Mouse (Mus musculus): Measurements from ENCODE around the gene Arih1.

Arih1 gene

DNA sequence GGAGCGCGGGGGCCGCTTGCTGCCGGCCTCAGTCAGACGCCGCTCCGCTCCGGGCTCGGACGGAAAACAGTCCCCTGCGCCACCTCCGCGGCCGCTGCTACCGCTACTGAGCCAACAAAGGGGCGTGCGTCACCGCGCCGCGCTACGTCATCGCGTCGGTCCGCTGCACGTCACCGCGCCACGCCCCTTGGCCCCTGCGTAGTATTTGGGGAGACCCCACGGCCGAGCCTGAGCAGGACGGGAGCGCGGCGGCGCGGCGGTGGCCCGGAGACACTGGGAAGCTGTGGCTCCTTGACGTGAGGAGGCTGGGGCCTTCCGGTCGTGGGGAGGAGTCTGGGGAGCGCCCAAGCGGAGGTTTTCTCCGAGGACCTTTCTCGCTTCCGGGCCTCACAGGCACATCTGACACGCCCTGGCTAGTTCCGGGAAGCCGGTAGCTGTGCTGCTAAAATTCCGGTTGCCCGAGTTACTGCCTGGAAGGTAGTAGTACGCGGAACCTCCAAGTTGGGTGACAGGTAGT, at the start of gene Arih1:
Gene Arih1 (minus strand): TSS at position 70 of the 517 bp plus-strand sequence.
- DNase-seq, result peak; percentile 98

- DNase-seq, result peak; percentile 68 to 82
Measured at GRCm38 (mm10) chr9:59533889-59534288, 47.5 kb upstream of the Arih1 start.

GRCm38 (mm10) chr9:59533422-59533821, 47.0 kb upstream of the Arih1 start:
- no peak for DNase-seq

GRCm38 (mm10) chr9:59531645-59532044, 45.2 kb upstream of the Arih1 start:
- no peak for DNase-seq

DNA sequence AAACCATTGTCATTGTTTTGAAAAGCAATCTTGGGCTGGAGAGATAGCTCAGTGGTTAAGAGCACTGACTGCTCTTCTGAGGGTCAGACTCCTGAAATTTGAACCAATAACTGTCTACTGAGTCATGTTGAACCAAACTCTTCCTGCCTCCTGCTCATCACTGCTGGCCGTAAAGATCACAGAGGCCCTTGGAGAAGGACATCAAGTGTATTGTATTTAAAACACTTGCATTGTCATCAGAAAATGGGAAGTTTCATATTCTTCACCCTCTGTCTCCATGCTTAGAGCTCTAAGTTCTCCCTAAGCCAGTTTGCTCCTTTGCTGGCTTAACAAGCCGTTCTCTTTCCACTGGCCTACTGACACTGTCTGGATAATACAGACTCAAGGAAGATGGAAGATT, 41.9 kb upstream of the Arih1 start:
- no peak for DNase-seq

- DNase-seq, result no peak
Measured at GRCm38 (mm10) chr9:59527580-59527979, 41.2 kb upstream of the Arih1 start.

DNA sequence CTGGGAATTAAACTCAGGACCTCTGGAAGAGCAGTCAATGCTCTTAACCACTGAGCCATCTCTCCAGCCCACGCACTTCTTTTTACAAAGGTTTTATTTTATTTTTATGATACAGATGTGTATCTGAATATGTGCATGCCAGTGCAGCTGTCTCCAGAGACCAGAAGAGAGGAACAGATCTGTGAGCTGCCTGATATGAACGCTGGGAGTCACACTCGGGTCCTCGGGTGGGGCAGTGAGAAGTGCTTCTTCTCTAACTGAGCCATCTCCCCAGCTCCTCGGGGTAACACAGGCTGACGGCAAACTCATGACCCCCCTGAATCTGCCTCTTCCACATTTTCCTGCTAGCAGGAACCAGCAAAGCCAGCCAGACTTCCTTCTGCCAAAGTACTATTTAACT, 40.3 kb upstream of the Arih1 start:
- DNase-seq, result no peak

GRCm38 (mm10) chr9:59522906-59523305, 36.5 kb upstream of the Arih1 start:
- DNase-seq, result peak; percentile 64 to 76

- no peak for DNase-seq
Measured at GRCm38 (mm10) chr9:59519396-59519795, 33.0 kb upstream of the Arih1 start.

- DNase-seq, result no peak
Measured at GRCm38 (mm10) chr9:59518976-59519375, 32.6 kb upstream of the Arih1 start.

DNA sequence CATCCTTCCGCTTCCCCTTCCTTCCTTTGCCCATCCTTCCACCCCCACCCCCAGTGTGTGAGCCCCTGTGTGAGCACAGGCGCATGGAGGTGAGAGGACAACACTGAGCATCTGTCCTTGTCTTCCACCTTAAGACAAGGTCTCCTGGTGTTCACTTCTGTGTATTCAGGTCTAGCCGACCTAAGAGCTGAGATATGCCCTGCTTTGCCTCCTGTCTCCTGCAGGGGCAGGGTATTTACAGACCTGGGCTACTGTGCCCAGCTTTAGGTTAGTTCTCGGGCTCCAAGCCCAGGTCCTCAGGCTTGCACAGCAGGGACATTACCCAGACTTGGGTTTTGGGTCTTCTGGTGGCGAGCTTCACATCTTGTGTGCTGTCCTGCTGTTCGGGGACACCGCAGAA, 30.7 kb upstream of the Arih1 start:
- no peak for DNase-seq

DNA sequence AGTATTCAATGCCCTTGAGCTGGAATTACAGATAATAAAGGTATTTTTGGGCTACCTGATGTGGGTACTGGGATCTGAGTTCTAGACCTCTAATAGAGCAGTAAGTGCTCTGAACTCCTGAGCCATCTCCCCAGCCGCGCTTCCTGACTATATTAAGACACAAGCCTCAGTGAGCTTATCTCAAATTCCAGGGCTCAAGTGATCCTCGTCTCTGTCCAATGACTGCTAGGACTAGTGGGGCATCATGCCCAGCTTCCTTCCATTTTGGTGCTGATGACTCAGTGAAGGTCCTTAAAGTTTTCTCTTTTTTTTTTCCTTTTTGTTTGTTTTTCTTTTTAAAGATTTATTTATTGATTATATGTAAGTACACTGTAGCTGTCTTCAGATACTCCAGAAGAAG, 28.7 kb upstream of the Arih1 start:
- DNase-seq, result no peak

GRCm38 (mm10) chr9:59512381-59512780, 26.0 kb upstream of the Arih1 start:
- no peak for DNase-seq

- no peak for DNase-seq
Measured at GRCm38 (mm10) chr9:59508146-59508545, 21.7 kb upstream of the Arih1 start.

DNA sequence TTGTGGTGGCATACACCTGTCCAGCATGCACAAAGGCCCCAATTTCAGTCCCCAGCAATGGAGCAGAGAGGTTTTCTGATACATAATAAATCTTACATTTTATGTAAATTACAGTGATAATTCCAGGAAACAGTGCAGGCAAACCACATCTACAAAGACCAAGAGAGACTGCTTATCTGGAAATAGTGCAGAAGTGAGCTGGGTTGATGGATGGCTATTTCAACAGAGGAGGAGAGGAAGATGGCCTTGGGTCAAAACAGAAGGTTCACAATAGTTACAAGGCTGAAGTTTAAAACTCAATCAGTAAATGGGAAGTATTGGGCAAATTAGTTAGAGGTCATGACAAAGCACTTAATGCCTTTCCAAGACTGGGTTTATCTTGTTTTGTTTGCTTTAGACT, 913 bp upstream of the Arih1 start:
- DNase-seq, result no peak

DNA sequence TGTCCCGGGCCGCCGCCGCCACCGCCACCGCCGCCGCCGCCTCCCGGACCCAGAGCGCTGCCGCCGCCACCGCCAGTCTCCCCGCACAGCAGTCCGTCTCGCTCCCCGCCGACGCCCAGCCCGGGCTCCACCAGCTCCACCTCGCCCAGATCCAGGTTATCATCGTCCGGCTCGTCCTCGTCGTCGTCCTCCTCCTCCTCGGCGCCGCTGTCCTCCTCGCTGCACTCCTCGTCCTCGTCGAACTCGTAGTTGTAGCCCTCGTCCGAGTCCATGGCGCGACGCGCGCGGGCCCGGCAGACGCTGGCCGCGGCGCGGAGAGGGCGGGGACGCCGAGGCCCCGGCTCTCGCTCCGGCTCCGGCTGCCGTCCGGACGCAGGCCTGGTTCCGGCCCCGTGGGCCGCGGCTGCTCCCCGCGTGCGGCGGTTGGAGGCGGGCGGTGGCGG, 321 bp downstream of the Arih1 start:
- DNase-seq, result no peak

GRCm38 (mm10) chr9:59485511-59486075, 825 bp downstream of the Arih1 start:
- DNase-seq, result peak; percentile 70 to 78

- no peak for DNase-seq
Measured at GRCm38 (mm10) chr9:59484760-59485159, 1.7 kb downstream of the Arih1 start.

DNA sequence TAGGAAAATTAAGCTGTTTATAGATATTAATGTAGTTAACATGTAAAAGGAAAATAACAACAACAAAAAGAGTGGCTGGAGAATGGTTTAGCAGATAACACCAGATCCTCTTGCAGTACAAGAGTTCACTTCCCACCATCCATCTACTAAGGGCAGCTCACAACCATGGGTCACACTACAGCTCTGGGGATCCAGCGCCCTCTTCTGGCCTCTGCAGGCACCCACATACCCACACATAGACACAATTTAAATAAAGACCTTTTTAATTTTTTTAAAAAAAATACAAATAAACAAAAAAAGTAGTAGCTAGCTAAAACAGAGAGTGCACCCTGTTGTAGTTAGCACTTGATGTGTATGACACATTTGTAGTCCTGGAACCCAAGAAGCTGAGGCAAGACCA, 4.0 kb downstream of the Arih1 start:
- DNase-seq, result peak; percentile 30 to 49

DNA sequence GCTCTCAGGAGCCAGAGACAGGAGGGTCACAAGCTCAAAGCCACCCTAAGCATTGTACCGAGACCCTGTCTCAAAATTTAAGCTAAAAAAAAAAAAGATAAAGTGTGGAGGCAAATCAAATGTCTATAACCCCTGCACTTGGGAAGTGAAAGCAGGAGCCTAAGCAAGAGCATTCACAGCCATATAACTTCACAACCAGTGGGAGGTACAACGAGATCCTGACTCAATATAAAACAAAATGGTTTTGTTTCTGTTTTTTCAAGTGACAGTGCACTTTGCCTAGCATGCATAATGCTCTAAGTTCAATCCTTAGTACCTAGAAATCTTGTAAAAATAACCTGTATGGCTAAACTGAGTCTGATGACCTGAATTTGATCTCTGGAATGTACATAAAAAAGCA, 9.8 kb downstream of the Arih1 start:
- no peak for DNase-seq

DNA sequence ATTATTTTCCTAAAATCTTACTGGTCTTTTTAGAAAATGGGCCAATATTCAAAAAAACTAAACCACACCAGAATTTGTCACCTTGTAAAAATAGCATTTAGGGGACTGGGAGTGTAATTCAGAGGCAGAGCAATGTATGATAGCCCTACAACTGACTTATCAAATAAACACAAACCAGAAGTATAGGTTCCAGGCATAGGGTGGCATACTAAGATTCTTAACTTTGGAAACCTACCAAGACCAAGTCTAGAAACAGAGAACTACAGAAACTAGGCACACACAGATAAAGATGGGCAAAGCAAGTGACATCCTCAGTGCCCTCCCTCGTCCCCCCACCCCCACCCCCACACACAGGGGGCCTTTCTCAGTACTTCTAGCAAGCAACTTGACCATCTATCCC, 11.6 kb downstream of the Arih1 start:
- DNase-seq, result no peak

DNA sequence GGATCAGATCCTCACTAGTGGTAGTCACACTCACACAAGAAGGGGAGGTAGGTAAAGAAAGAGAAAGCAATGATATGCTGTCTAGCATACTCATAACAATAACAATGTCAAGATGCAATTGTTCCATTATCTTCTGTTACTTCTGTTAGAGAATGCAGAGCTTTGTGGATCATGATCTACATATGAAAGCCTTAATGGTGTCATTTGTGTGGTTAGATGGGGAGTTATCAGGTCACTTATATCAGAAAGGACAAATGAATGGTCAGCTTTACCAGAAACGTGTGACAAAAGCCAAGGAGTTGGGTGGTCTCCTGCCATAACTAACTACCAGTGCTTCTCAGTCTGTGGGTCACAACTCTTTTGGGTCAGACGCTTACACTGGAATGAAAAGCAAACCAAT, 13.2 kb downstream of the Arih1 start:
- DNase-seq, result no peak

GRCm38 (mm10) chr9:59469446-59469845, 17.0 kb downstream of the Arih1 start:
- DNase-seq, result no peak

- peak in 1 of 2 experiments; percentile 28 for DNase-seq
Measured at GRCm38 (mm10) chr9:59464293-59464692, 22.1 kb downstream of the Arih1 start.

DNA sequence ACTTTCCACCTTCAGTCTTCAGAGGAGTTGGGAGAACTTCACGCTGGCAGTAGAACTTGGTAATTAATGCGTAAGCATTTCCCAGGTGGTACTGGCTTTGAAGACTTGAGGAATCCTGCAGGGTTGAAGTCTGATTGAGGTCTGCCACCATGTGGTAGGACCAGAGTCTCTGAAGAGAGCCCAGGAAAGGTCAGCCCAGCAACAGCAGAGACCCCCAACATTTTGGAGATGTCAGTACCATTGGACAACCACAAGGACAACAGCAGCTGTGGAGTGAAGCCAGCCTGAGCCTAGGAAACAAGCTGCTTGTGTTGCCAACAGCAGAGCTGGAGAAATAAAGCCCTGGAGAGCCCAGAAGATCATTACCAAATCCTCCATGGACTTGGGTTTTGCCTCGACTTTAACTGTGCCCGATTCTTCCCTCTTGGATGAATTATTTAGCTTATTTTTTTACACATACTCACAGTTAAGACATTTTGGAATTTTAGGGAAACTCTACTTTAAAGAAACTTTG, 27.4 kb downstream of the Arih1 start:
- DNase-seq, result no peak
